Mouse (Mus musculus) T-helper 1 cell (primary cell): ENCODE results near the gene Rgcc.

ENCODE experiments used
- in situ Hi-C: fragments of 300-600 bp; cut with MboI, MseI; formaldehyde crosslinking; loops from one replicate; pipeline ENCODE4 v1.15.1; 2025; ENCODE audit warnings: high pct_unique_total_duplicates

Gene Rgcc

DNA sequence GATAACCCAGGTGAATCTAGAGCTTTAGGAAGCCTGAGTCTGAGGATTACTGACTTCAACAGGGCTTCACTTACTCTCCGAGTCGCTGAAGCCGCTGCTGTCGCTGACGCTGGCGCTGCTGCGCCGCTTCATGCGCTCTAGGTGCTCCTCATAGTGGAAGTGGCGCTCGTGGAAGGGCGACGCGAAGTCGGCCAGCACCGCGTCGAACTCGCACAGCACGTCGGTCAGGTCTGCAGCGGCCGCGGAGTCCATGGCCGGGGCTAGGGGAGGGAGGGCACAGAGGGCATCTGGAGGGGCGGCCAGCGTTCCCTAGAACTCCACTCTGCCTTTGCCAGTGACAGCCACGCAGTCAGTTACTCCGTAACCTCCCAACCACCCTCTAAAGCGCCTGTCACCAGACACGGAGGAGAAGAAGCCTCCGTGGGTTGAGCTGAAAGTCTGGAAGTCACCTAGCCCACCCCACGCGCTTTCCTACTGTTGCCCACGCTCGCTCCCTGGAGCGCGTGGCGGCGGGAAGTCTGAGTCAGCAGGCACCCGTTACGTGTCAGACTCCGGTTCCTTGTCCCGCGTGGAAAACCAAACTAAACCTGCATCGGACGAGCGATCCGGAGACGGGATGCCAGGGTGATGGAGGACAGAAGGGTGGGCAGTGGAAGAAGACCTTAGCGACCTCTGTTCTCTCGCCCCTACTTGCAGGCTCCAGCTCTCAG lies 649 bp downstream of the Rgcc start:
- in situ Hi-C loops: no loop called here

DNA sequence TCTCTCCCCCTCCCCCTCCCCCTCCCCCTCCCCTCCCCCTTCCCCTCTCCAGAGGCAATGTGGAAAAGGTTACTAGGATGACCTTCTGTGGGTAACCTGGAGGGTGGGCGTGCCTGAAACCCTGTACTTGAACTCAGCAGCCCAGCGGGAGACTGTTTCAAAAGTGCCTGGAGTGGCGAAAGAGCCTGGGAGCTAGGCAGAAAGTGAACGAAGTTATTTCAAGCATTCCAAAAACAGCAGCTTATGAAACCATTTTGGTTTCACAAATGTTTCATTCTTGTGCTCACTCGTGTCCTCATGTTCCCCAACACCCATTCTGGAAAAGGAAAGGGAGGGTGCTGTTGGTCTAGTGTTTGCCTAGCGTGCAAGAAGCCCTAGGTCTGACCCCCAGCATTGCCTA lies 1.6 kb downstream of the Rgcc start:
- in situ Hi-C loops: no loop called here

DNA sequence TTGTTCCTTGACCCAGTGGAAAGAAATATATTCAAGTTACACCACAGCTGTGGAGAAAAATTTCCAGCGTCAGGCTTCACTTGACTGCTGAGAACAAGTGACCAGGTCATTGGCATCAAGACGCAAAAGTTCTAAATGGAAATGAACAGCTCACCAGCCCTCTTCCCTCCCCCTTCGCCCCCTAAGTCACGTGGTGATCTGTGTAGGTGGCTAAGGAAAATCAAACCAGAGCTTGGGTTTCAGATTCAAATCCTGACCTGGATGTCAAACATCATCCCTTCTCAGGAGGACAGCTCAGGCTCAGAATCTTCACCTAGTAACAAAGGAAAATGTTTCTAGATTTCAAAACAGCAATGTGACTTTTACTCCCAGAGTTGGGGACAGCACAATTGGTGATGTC lies 2.2 kb downstream of the Rgcc start:
- in situ Hi-C loops: no loop called here

GRCm38 (mm10) chr14:79298314-79298992 lies 3.0 kb downstream of the Rgcc start:
- in situ Hi-C loops: no loop called here

GRCm38 (mm10) chr14:79296836-79297235 lies 4.6 kb downstream of the Rgcc start:
- in situ Hi-C loops: no loop called here

DNA sequence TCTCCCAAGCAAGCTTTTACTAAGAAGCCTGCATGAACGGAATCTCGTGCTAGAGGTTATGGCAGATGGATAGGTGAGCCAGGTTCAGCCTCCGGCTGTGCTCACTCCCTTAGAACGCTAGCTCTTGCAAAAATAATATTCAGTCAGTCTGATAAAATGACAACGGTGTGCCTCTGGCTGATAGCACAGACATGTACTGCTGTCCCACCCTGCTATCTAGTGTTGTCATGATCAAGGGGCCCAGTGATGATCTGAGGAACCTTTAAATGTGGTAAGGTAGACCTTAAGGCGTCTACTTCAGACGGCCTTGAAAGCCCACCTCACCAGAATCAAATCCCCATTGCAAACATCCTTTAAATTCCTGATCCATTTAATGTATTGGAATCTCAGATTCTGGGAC lies 5.2 kb downstream of the Rgcc start:
- in situ Hi-C loops: no loop called here

GRCm38 (mm10) chr14:79295579-79295978 lies 5.9 kb downstream of the Rgcc start:
- in situ Hi-C loops: no loop called here

- in situ Hi-C loops: no loop called here
These were observed 6.5 kb downstream of the Rgcc start for GRCm38 (mm10) chr14:79294950-79295349.

GRCm38 (mm10) chr14:79294051-79294814 lies 7.2 kb downstream of the Rgcc start:
- in situ Hi-C loops: no loop called here

DNA sequence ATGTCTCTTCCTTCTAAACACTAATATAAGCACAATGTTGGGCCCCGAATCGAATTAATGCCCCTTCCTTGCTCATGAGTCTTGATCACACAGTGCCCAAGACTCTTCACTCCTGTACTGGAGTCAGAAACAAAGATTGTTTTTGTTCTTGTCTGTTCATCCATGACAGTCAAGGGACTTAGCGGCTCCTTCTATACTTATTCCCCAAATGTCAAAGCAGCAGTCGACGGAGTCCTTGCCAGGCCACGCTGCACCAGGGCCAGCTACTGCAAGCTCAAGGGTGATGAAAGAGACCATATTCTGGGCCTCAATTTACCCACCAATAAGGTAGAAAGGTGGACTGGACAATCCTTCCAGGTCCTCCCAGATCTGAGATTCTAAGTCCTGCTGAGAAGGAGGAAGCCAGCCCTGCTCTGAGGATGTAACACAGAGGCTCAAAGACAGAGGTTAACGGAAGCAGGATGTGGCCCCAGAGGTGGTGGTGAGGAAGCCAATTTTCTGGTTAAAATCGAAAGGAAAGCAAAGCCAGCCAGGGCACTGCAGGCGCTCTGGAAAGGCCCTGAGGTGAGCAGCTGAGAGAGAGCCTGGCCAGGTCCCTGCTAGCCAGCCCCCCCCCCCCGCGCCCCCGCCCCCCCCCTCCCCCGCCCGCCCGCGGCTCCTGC lies 8.2 kb downstream of the Rgcc start:
- in situ Hi-C loops: no loop called here

- in situ Hi-C loops: no loop called here
These were observed 9.8 kb downstream of the Rgcc start for GRCm38 (mm10) chr14:79291629-79292028.

GRCm38 (mm10) chr14:79290683-79291425 lies 10.6 kb downstream of the Rgcc start:
- in situ Hi-C loops: no loop called here

DNA sequence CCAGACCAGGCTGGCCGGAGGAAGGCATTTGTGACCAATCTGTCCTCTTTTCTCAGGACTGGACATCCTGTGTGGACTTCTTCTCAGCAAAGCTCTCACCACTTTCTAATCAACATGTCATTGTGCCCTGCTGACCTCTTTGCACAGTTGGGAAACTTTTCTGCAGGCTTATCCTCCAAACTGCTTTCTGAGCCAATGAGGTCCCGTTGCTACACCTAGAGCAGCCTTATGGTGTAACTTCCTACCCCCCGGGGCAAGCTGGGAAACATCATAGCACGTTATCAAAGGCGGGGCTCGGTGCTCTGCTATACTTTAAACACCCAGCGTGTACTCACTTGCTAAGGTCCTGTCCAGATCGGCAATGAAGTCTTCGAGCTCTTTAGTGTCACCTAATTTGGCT lies 11.5 kb downstream of the Rgcc start:
- in situ Hi-C loops: no loop called here

DNA sequence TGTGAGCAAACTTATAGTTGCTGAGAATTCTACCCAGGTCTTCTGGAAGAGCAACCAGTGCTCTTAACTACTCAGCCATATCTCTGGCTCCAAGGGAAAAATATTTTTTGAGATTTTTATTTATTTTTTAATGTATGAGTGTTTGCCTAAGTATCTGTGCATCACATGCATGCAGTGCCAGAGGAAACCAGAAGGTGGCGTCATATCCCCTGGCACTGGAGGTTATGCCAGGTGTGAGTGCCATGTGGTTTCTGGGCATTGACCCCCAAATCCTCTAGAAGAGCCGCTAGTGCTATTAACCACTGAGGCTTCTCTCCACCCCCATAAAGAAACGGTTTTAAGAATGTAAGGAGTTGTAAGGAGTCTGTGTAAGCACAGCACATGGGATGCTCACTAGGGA lies 13.2 kb downstream of the Rgcc start:
- in situ Hi-C loops: no loop called here

DNA sequence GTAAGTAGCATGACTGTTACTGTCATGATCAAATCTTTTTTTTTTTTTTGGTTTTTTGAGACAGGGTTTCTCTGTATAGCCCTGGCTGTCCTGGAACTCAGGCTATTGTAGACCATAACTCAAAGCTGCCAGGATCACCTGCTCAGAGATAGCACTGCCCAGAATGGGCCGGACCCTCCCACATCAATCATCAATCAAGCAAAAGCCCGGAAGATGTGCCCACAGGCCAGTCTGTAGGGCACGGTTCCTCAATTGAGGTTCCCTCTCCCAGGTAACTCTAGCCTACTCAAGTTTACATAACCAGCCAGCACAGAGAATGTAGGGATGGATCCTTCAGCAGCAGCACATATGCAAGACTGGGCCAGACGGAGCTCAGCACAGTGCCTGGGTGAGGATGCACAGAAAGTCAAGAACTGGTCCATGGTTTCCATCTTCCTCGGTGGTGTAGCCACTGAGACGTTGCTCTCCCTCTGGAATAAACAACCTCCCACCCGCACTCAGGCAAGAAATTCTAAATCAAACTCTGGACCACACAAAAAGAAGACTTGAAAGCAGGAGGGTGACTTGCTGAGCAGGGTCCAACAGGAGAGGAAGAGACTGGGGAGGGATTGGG lies 14.1 kb downstream of the Rgcc start:
- in situ Hi-C loops: no loop called here

DNA sequence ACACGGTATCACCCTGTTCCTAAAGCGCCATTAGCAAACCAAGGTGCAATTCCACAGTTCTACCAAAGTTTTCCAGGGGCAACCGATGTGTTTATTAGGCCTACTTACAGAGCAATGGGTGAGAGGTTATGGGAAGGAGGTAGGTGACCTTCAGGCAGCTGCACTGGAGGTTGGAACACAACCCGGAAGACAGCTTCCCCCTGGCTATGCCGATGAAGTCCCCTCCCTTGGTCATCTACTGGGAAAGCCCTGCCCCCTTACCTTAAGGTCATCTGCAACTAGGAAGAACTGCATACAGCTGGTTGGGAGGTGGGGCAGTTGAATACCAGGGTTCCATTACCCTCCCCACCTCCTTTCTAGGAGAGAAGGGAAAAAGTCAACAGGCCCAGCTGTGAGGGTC lies 15.9 kb downstream of the Rgcc start:
- in situ Hi-C loops: no loop called here

DNA sequence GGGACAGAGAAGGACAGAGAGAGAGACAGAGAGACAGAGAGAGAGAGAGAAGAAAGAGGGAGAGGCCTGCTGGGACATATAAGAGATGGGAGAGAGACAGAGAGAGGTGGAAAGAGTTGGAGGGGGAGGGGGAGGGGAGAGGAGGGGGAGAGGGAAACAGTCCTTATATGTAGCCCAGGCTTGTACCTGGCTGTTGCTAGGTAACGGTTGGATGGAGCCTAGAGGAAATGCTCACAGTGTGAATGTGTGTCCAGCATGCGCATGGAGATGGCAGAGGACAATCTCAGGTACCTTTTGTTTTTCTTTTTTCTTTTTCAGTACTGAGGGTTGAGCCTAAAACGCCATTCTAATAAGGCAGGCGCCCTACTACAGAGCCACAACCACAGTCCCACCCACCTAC lies 16.8 kb downstream of the Rgcc start:
- in situ Hi-C loops: loop anchor here (5.0 kb wide), 1 partner anchor 82 kb away; no protein-coding TSS in a partner anchor

DNA sequence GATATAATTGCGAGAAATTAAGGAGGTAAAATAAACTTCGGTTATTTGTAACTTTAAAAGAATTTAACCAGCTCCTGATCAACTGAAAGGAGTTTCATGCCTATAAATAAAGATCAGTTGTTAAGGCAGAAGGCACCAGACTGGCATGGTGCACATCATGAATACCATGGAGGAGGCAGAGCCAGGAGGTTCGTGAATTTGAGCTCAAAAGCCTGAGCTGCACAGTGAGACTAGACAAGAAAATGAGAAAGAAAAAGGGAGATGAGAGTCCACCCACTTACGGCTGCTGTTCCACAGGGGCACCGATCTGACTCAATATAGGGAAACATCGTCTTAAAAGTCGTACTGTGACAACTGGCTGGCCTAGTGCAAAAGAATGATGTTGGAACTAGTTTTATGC lies 17.5 kb downstream of the Rgcc start:
- in situ Hi-C loops: loop anchor here (5.0 kb wide), 1 partner anchor 82 kb away; no protein-coding TSS in a partner anchor

- in situ Hi-C loops: loop anchor here (5.0 kb wide), 1 partner anchor 80 kb away; no protein-coding TSS in a partner anchor
These were observed 19.4 kb downstream of the Rgcc start for GRCm38 (mm10) chr14:79281894-79282553.

- in situ Hi-C loops: loop anchor here (5.0 kb wide), 1 partner anchor 78 kb away; no protein-coding TSS in a partner anchor
These were observed 21.0 kb downstream of the Rgcc start for GRCm38 (mm10) chr14:79280456-79280855.
